Mouse (Mus musculus) kidney, embryonic 16.5 days (tissue): ENCODE measurements around the gene Atp1b4. TPM values are rescaled to one million over a fixed set of nuclear protein-coding genes. Genes with fewer than 3 reads are reported as not detected.
"Not testable (repeated sequence)": the region's sequence is repeated elsewhere in the genome, so short reads cannot be mapped to it uniquely, and the experiment has no call there.

ENCODE experiments used
- ATAC-seq: fragments of 200-750 bp; cut with Nextera tagmentation; 2 replicates; pipeline ENCODE4 v1.8.0; 2017; ENCODE audit warnings: moderate TSS enrichment; ENCODE audit not compliant: low FRiP score, low TSS enrichment
- H3K27ac ChIP-seq: fragments of 300-500 bp; sonication (generic); 2 replicates; pipeline ENCODE4 v1.5.1; 2014; ENCODE audit warnings: low read length
- H3K27me3 ChIP-seq: fragments of 300-500 bp; sonication (generic); 2 replicates; pipeline ENCODE4 v1.6.1; 2014; ENCODE audit warnings: low read length, control low read depth, mixed read lengths; ENCODE audit not compliant: insufficient read depth
- H3K36me3 ChIP-seq: fragments of 300-500 bp; sonication (generic); 2 replicates; pipeline ENCODE4 v1.6.1; 2014; ENCODE audit warnings: low read length, control low read depth, mixed read lengths; ENCODE audit not compliant: insufficient read depth
- H3K4me1 ChIP-seq: fragments of 300-500 bp; sonication (generic); 2 replicates; pipeline ENCODE4 v1.6.1; 2014; ENCODE audit warnings: low read length, control low read depth, mixed read lengths; ENCODE audit not compliant: insufficient read depth
- H3K4me2 ChIP-seq: fragments of 300-500 bp; sonication (generic); replicated peaks from 2 replicates; pipeline ENCODE4 v1.6.1; 2014; ENCODE audit warnings: low read depth, low read length
- H3K4me3 ChIP-seq: fragments of 300-500 bp; sonication (generic); 2 replicates; pipeline ENCODE4 v1.5.1; 2014; ENCODE audit warnings: mild to moderate bottlenecking, low read length
- H3K9ac ChIP-seq: fragments of 300-500 bp; sonication (generic); replicated peaks from 2 replicates; pipeline ENCODE4 v1.6.1; 2014; ENCODE audit warnings: low read length
- H3K9me3 ChIP-seq: fragments of 300-500 bp; sonication (generic); 2 replicates; pipeline ENCODE4 v1.6.1; 2016; ENCODE audit warnings: low read length, control low read depth
- WGBS: fragments of 180-500 bp; shearing (Covaris S2); extraction: QIAGEN DNeasy Blood & Tissue Kit; methylation state at CpG from one replicate; pipeline ENCODE4 v1.1.7; 2014; 5-methylcytosine and 5-hydroxymethylcytosine counted together
- polyA plus RNA-seq: library from polyadenylated mRNA; unstranded; fragments of >200 nt; fragmentation: Nextera tagmentation; extraction: Ambion mirVana; gene quantifications from 2 replicates; pipeline ENCODE4 v1.2.1, GENCODE M21; 2015

Gene Atp1b4
- 0.57 and 0.75 TPM in 2 replicates for polyA plus RNA-seq

GRCm38 (mm10) chrX:38315884-38316283 lies at the start of gene Atp1b4:
TSS of gene Atp1b4 (plus strand) at chrX:38316184.
- H3K9me3 ChIP-seq: no peaks in the 10 kb centered on the region
- H3K4me2 ChIP-seq: no peak within 1 kb of the TSS
- H3K36me3 ChIP-seq: no peaks in the 10 kb centered on the region
- WGBS: 93% methylated on average over 8 of the region's 8 CpGs
- ATAC-seq: no peak
- H3K4me3 ChIP-seq: no peak within 1 kb of the TSS
- H3K27me3 ChIP-seq: no peaks in the 10 kb centered on the region
- H3K9ac ChIP-seq: no peak within 1 kb of the TSS
- H3K4me1 ChIP-seq: no peaks in the 10 kb centered on the region
- no peak within 1 kb of the TSS for H3K27ac ChIP-seq

GRCm38 (mm10) chrX:38308597-38308996 lies 7.4 kb upstream of the Atp1b4 start:
- Histone ChIP-seq H3K4me3 (no peak overlapping the region), H3K9me3 (no peaks in the 10 kb centered on the region), H3K36me3 (no peaks in the 10 kb centered on the region), H3K4me2 (no peak overlapping the region), H3K4me1 (no peaks in the 10 kb centered on the region), H3K9ac (no peak overlapping the region), H3K27me3 (no peaks in the 10 kb centered on the region), H3K27ac (no peak overlapping the region)
- no peak for ATAC-seq
- WGBS: 75% methylated on average over 4 of the region's 4 CpGs

- H3K9ac ChIP-seq: no peak overlapping the region
These were observed 4.9 kb upstream of the Atp1b4 start for GRCm38 (mm10) chrX:38311054-38311453.

GRCm38 (mm10) chrX:38312910-38313625 lies 2.9 kb upstream of the Atp1b4 start:
- Histone ChIP-seq H3K4me1 (no peaks in the 10 kb centered on the region), H3K27ac (no peak overlapping the region), H3K9me3 (no peaks in the 10 kb centered on the region), H3K36me3 (no peaks in the 10 kb centered on the region), H3K27me3 (no peaks in the 10 kb centered on the region), H3K4me2 (no peak overlapping the region), H3K4me3 (no peak overlapping the region), H3K9ac (no peak overlapping the region)
- 50% methylated on average over 9 of the region's 9 CpGs for WGBS
- 0 out of 2 replicates have a peak, but pooled peaks have one; percentile 39 for ATAC-seq

More at GRCm38 (mm10) chrX:38311054-38311453, 4.9 kb upstream of the Atp1b4 start:
- no peak for ATAC-seq
- H3K27me3 ChIP-seq: no peaks in the 10 kb centered on the region
- no peak overlapping the region for H3K4me2 ChIP-seq
- no peak overlapping the region for H3K4me3 ChIP-seq
- H3K36me3 ChIP-seq: no peaks in the 10 kb centered on the region
- H3K4me1 ChIP-seq: no peaks in the 10 kb centered on the region
- WGBS: 49% methylated on average over 2 of the region's 2 CpGs
- no peaks in the 10 kb centered on the region for H3K9me3 ChIP-seq
- no peak overlapping the region for H3K27ac ChIP-seq

- H3K27ac ChIP-seq: no peak overlapping the region
- no peaks in the 10 kb centered on the region for H3K9me3 ChIP-seq
- 57% methylated on average over 6 of the region's 6 CpGs for WGBS
- H3K27me3 ChIP-seq: no peaks in the 10 kb centered on the region
- H3K9ac ChIP-seq: no peak overlapping the region
- no peak overlapping the region for H3K4me2 ChIP-seq
- H3K4me3 ChIP-seq: no peak overlapping the region
- no peak for ATAC-seq
- no peaks in the 10 kb centered on the region for H3K4me1 ChIP-seq
- no peaks in the 10 kb centered on the region for H3K36me3 ChIP-seq
These were observed 2.3 kb upstream of the Atp1b4 start for GRCm38 (mm10) chrX:38313626-38314210.

GRCm38 (mm10) chrX:38330695-38331406 lies 14.9 kb downstream of the Atp1b4 start:
- H3K9me3 ChIP-seq: no peaks in the 10 kb centered on the region
- H3K9ac ChIP-seq: no peak overlapping the region
- H3K27ac ChIP-seq: no peak overlapping the region
- no peak overlapping the region for H3K4me3 ChIP-seq
- no peaks in the 10 kb centered on the region for H3K4me1 ChIP-seq
- H3K36me3 ChIP-seq: no peaks in the 10 kb centered on the region
- no peak overlapping the region for H3K4me2 ChIP-seq
- no peak for ATAC-seq
- 64% methylated on average over 4 of the region's 4 CpGs for WGBS
- H3K27me3 ChIP-seq: no peaks in the 10 kb centered on the region

GRCm38 (mm10) chrX:38334329-38335279 lies 18.6 kb downstream of the Atp1b4 start:
- Histone ChIP-seq H3K36me3 (no peaks in the 10 kb centered on the region), H3K9me3 (no peaks in the 10 kb centered on the region), H3K4me1 (no peaks in the 10 kb centered on the region), H3K4me3 (no peak overlapping the region), H3K27me3 (no peaks in the 10 kb centered on the region), H3K27ac (no peak overlapping the region), H3K4me2 (no peak overlapping the region), H3K9ac (no peak overlapping the region)
- no peak for ATAC-seq
- WGBS: 61% methylated on average over 8 of the region's 8 CpGs

GRCm38 (mm10) chrX:38362016-38362415 lies 46.0 kb downstream of the Atp1b4 start:
- WGBS: 63% methylated on average over 8 of the region's 8 CpGs
- ATAC-seq: no peak

GRCm38 (mm10) chrX:38364621-38365020 lies 48.6 kb downstream of the Atp1b4 start:
- H3K4me1 ChIP-seq, H3K36me3 ChIP-seq, H3K4me2 ChIP-seq, H3K9ac ChIP-seq, H3K27me3 ChIP-seq, H3K27ac ChIP-seq, ATAC-seq, H3K9me3 ChIP-seq, H3K4me3 ChIP-seq: not testable (repeated sequence)
- WGBS: 60% methylated on average over 1 of the region's 1 CpGs

More at GRCm38 (mm10) chrX:38362016-38362415, 46.0 kb downstream of the Atp1b4 start:
- no peaks in the 10 kb centered on the region for H3K9me3 ChIP-seq
- no peak overlapping the region for H3K4me2 ChIP-seq
- H3K9ac ChIP-seq: no peak overlapping the region
- H3K27ac ChIP-seq: no peak overlapping the region
- H3K4me1 ChIP-seq: no peaks in the 10 kb centered on the region
- H3K4me3 ChIP-seq: no peak overlapping the region
- no peaks in the 10 kb centered on the region for H3K36me3 ChIP-seq
- H3K27me3 ChIP-seq: no peaks in the 10 kb centered on the region
